Mouse (Mus musculus): ENCODE results near the gene Prtn3. TPM values are rescaled to one million over a fixed set of nuclear protein-coding genes. Genes with fewer than 3 reads are reported as not detected.
A peak's percentile ranks its signal among the peaks of the same experiment; 100 is the strongest.

Prtn3 gene
- total RNA-seq, 1 experiment from 2014 or later, result not detected

GRCm38 (mm10) chr10:79855558-79856184 lies 18.6 kb upstream of the Prtn3 start:
- DNase-seq, result no peak

DNA sequence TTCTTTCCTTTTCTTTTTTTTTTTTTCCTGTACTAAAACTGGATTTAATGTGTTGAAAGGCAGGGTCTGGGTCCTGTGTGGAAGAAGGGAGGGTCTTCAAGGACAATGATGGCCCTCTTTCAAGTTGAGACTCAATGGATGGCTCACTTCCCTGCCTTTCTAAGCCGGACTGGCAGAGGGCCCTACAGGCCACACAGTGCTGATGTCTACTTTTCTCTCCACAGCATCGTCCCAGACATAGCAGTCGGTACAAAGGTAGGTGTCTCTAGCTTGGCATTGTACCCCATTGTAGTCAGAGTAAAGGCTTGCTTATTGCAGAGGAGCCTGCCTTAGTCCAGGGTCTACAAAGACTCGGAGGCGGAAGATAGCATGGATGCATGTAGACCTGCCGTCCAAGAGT lies 18.0 kb upstream of the Prtn3 start:
- no peak for DNase-seq

DNA sequence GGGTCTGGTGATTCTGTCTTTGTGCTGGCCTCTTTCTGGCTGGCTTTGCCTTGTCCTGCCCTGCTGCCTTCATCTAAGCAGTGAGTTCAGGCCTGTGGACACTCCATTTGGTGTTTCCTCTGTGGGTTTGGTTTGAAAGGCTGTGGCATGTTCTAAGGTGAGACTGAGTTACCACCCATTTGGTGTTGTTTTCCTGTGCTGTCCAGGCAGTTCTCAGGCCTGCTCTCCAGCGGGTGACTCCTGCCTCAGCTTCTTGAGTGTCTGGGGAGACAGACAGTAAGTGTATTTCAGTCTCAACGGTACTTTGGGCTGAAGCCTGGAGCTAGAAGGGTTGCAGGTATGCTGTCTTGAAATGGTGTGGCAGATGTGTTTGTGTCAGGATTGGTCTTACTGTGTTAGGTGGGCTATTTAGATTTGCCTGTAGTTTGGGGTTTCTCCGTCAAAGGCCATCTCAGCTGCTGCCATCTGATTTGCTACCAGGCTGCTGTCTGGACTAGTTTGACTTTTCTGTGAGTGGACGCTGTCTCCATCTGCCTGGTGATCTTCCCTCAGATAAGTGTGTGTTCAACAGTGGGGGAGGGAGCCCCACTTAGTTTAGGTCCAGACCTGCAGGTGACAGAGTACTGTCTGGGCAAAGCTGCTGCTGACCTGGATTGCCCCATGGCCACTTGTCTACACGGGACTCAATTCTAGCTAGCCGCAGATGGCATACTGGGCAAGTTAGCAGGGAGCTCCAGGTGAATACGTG lies 17.4 kb upstream of the Prtn3 start:
- peak; percentile 8 for DNase-seq

DNA sequence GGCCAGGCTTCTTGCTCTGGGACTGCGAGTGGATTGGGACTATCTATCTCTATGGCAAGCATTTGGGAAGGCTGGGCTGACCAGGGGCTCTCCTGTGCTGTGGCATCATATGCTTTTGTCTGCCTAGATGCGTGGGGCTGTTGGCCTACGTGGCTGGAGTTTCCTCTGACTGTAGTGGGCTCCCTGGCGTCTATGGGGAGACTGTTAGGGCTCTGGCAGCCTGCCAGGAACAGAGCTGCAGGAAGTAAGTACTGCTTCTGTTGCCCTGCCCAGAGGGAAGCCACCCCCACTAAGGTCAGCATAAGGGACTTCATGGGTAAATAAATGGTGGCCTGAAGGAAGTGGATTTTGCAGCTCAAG lies 16.8 kb upstream of the Prtn3 start:
- DNase-seq, result peak; percentile 68

DNA sequence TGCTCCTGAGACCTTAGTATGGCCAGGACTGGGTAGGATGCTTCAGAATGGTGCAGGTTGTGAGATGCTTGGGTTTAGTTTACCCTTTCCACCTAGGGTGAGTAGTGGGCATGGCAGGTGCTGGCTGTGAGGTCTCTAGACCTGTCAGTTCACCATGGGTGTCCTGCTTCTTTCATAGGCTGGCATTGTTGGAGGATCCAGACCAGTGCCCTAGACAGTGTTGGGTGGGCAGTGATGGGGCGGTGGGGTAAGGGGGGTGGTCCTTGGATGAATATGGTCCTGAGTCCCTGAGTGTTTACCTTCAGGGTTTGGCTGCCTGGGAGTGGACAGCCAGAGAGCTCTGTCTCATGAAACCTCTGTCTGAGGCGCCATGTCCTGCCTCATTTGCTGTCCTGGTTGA lies 16.4 kb upstream of the Prtn3 start:
- DNase-seq, result no peak

DNA sequence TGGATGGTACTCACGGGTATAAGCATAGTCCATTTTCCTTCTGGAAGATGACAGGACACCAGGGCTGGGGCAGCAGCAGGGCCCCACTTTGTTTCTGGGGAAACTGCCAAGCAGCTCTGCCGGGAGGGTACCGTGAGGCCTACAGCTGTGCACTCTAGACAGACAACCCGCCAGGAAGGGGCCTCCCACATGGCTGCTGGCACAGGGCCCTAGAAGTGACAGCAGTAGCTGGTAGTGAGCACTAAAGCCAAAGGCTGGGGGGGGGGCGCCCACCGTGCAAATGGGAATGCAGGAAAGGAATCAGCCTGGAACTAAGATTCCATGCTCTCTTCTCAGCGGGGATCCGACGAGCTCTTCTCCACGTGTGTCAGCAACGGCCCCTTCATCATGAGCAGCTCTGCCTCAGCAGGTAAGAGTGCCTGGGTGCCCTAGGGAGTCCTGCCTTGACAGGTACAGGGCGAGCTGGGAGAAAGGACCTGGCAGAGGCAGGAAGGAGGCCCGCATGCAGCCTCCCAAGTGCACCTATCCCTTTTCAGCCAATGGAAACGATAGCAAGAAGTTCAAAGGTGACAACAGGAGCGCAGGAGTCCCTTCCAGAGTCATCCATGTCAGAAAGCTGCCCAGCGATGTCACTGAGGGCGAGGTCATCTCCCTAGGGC lies 15.7 kb upstream of the Prtn3 start:
- peak; percentile 69 for DNase-seq

DNA sequence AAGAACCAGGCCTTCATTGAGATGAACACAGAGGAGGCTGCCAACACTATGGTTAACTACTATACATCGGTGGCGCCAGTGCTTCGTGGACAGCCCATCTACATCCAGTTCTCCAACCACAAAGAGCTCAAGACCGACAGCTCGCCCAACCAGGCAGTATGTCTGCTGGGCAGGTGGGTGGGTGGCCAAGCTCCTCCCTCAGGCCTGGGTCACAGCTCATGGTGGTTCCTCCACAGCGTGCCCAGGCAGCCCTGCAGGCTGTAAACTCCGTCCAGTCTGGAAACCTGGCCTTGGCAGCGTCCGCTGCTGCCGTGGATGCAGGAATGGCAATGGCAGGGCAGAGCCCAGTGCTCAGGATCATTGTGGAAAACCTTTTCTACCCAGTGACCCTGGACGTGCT lies 15.2 kb upstream of the Prtn3 start:
- DNase-seq, result no peak

- DNase-seq, result no peak
These were observed 14.0 kb upstream of the Prtn3 start for GRCm38 (mm10) chr10:79860079-79860911.

GRCm38 (mm10) chr10:79861230-79862048 lies 12.8 kb upstream of the Prtn3 start:
- no peak for DNase-seq

GRCm38 (mm10) chr10:79862049-79862788 lies 12.1 kb upstream of the Prtn3 start:
- no peak for DNase-seq

DNA sequence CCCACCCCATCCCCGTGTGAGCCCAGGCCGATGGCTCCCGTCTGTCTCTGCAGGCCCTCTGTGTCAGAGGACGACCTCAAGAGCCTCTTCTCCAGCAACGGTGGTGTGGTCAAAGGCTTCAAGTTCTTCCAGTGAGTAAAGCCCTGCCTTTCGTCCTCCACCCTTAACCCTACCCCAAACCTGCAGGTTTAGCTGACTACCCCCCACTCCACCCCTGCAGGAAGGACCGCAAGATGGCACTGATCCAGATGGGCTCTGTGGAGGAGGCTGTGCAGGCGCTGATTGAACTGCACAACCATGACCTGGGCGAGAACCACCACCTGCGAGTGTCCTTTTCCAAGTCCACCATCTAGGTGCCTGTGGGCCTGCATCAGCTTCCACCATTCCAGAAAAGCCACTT lies 11.4 kb upstream of the Prtn3 start:
- DNase-seq, result no peak

DNA sequence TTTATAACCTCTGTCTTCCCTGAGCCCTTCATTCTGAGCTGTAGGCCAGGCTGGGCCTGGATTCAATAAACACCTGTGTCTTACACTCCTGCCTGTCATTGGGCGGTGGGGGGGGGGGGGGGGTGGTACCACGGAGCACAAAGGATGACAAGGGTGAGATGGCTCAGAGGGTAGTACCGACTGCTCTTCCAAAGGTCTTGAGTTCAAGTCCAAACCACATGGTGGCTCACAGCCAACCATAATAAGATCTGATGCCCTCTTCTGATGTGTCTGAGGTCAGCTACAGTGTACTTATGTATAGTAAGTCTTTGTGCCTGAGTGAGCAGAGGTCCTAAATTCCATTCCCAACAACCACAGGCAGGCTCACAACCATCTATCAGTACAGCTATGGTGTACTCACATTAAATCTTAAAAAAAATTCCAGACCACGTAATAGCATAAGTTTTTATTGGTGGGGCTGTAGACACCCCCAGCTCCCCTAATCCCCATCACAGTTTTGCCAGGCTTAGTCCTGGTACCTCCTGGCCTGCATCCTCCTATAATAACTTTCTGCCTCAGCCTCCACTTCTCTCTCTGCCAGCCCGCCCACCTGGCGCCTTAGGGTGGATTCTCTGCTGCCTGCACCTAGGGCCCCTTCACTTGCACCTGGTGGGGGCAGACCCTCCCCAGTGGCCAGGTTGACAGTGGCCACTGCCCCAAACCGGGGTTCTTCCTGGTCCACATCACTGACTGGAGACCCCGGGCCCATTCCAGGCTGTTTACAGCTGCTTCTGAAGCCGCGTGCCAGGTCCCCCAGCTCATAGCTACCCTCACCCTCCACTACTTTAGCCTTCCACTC lies 9.7 kb upstream of the Prtn3 start:
- no peak for DNase-seq

DNA sequence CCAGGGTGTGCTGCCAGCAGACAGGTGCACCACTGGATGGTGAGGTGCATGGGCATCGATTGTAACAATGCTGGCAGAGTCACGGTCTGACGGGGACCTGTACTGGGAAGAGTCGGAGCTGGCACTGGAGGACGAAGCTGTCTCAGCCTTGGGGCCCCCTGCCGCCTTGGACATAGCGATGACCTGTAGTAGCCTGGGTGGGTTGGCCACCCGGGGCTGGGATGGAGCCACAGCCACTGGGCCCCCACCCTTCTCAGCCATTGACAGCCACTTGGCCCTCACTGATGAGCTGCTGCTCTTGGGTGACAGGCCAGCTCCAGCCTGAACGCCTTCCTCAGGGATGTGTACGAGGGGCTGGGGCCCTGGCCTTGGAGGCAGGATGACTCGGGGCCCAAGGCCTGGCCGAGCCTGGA lies 9.1 kb upstream of the Prtn3 start:
- no peak for DNase-seq

GRCm38 (mm10) chr10:79865801-79866295 lies 8.4 kb upstream of the Prtn3 start:
- no peak for DNase-seq

DNA sequence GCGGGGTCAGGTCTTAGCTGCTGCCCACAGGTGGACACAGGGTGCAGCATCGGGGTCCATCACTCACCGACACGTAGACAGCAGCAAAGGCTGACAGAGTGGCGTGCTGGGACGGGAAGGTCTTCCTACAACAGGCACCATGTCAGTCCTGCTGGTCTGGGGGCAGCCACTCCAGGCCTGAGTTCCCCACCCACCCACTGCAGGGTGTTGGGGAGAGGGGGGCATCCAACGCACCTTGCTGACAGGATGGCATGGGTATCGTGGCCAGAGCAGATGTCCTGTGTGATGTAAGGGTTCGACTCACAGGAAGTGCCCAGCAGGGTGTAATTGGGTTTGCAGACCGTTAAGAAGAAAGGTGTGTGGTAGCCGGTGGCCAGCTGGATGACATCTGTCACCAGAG lies 7.7 kb upstream of the Prtn3 start:
- no peak for DNase-seq

DNA sequence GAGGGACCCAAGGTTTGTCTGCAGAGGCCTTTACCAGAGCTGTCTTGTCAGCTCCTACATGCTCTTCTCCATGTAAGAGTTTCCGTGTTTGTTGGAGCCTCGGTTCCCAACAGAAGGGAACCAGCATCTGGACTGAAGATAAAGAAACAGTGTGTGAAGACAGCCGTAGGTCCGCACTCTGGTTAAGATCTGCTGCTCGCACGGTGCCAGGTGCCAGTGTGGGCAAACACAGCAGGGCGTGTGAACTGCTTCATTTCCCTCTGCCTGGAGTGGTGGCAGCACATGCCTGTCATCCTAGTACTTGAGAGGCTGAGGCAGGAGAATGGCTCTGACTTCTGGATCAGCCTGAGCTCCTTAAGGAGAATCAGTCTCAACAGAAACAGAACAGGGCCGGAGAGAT lies 2.4 kb upstream of the Prtn3 start:
- DNase-seq, result no peak

DNA sequence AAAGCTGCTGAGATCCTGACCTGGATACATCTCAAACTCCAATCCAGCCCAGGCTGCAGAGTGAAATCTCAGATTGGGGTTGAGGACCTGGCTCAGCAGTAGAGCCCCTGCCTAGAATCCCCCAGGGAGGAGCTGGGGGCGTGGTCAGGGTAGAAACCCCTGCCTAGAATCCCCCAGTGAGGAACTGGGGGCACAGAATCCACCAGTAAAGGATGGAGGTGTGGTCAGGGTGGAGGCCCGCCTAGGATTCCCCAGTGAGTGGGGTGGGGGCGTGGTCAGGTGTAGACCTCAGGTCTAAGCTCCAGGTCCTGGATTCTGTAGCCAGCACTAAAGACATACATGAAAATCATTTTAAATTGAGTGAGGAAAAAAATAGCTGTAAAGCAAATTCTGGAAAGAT lies 1.4 kb upstream of the Prtn3 start:
- no peak for DNase-seq

- DNase-seq, result no peak
These were observed 963 bp upstream of the Prtn3 start for GRCm38 (mm10) chr10:79873313-79873712.

- no peak for DNase-seq
These were observed 474 bp upstream of the Prtn3 start for GRCm38 (mm10) chr10:79873715-79874289.

DNA sequence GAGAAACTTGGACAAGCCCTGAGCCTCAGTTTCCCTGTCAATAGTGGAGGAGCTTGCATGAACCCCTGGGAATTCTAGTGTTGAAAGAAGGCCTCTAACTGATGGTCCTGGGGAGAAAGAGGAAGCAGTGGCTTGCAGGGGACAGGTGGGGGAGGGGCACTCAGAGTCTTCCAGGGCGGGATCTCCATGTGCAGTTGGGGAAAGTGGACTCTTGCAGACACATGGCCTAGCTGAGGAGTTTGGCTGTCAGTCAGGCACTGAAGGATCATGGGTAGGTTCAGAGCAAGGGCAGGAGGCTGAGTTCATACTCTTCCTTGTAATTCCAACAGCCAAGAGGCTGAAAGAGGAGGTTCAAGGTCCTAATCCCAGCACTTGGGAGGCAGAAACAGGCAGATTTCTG lies 2.9 kb downstream of the Prtn3 start:
- DNase-seq, result no peak
